Mouse (Mus musculus) stomach, embryonic 15.5 days (tissue): ENCODE data around the gene Mfsd9. TPM values are rescaled to one million over a fixed set of nuclear protein-coding genes. Genes with fewer than 3 reads are reported as not detected.
A peak's percentile ranks its signal among the peaks of the same experiment; 100 is the strongest.

Experiments used
- ATAC-seq: fragments of 200-750 bp; cut with Nextera tagmentation; 2 replicates; pipeline ENCODE4 v1.8.0; 2017; ENCODE audit warnings: low read depth, moderate number of reproducible peaks, moderate TSS enrichment; ENCODE audit not compliant: insufficient read depth, low FRiP score
- H3K27ac ChIP-seq: fragments of 300-500 bp; sonication (generic); 2 replicates; pipeline ENCODE4 v1.5.1; 2015; ENCODE audit warnings: mild to moderate bottlenecking, inconsistent platforms
- H3K27me3 ChIP-seq: fragments of 300-500 bp; sonication (generic); replicated peaks from 2 replicates; pipeline ENCODE4 v1.6.1; 2015; ENCODE audit warnings: inconsistent platforms
- H3K36me3 ChIP-seq: fragments of 300-500 bp; sonication (generic); 2 replicates; pipeline ENCODE4 v1.6.1; 2015; ENCODE audit warnings: inconsistent platforms
- H3K4me1 ChIP-seq: fragments of 300-500 bp; sonication (generic); 2 replicates; pipeline ENCODE4 v1.6.1; 2015; ENCODE audit warnings: inconsistent platforms
- H3K4me2 ChIP-seq: fragments of 300-500 bp; sonication (generic); 2 replicates; pipeline ENCODE4 v1.6.1; 2015; ENCODE audit warnings: mild to moderate bottlenecking, inconsistent platforms
- H3K4me3 ChIP-seq: fragments of 300-500 bp; sonication (generic); replicated peaks from 2 replicates; pipeline ENCODE4 v1.5.1; 2015; ENCODE audit warnings: inconsistent platforms
- H3K9ac ChIP-seq: fragments of 300-500 bp; sonication (generic); 2 replicates; pipeline ENCODE4 v1.6.1; 2015; ENCODE audit warnings: inconsistent platforms
- H3K9me3 ChIP-seq: fragments of 300-500 bp; sonication (generic); 2 replicates; pipeline ENCODE4 v1.6.1; 2016; ENCODE audit warnings: inconsistent platforms
- WGBS: fragments of 180-500 bp; shearing (Covaris S2); methylation state at CpG from one replicate; pipeline ENCODE4 v1.1.7; 2015; 5-methylcytosine and 5-hydroxymethylcytosine counted together
- polyA plus RNA-seq: library from polyadenylated mRNA; unstranded; fragments of >200 nt; fragmentation: Nextera tagmentation; extraction: Ambion mirVana; gene quantifications from 2 replicates; pipeline ENCODE4 v1.2.1, GENCODE M21; 2015

The Mfsd9 gene
- polyA plus RNA-seq, 1 experiment from 2014 or later, result 3.2 TPM

DNA sequence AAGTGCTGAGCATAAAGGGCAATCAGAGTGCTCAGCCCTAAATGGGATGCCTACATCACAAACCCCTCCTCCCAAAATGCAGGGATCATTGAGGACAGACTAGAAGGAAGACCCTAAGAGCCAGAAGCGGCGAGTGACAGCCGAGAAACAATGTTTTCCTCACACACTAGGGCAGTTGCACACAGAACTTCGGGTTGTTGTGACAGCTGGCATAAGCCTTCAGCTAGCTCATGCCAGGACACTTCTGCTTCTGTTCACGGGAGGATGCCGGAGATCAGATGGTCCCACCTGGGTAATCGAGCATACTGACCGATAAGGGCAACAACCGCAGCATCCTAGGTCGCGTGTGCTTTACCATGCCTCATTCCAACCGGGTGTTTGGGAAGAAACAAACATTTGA is 13.6 kb upstream of the Mfsd9 start:
- WGBS, result 93% methylated on average over 12 of the region's 12 CpGs
- H3K4me3 ChIP-seq, result no peak overlapping the region
- no peaks in the 10 kb centered on the region for H3K36me3 ChIP-seq
- no peak overlapping the region for H3K4me2 ChIP-seq
- H3K9me3 ChIP-seq, result no peaks in the 10 kb centered on the region
- H3K4me1 ChIP-seq, result no peaks in the 10 kb centered on the region
- no peak overlapping the region for H3K27ac ChIP-seq
- no peaks in the 10 kb centered on the region for H3K27me3 ChIP-seq
- no peak overlapping the region for H3K9ac ChIP-seq
- ATAC-seq, result no peak

DNA sequence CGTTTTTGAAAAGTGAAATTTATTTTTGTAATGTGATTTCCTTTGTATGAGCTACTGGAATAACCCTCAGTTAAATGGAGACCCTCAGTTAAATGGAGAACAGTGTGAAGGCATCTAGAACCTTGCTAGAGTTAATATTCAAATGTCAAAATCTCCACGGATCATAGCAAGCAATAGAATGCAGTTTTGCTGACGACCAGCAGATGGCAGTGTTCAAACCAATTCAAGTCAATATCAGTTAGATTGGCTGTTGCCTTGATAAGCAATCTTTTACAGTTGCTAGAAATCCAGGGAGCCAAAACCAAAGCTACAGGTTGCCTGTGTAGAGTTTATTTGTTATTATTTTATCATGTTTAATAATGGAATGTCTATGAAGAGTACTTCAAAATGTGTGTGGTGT is 12.3 kb upstream of the Mfsd9 start:
- Histone ChIP-seq H3K9me3 (no peaks in the 10 kb centered on the region), H3K4me2 (no peak overlapping the region), H3K4me1 (no peaks in the 10 kb centered on the region), H3K27ac (no peak overlapping the region), H3K4me3 (no peak overlapping the region), H3K9ac (no peak overlapping the region), H3K36me3 (no peaks in the 10 kb centered on the region), H3K27me3 (no peaks in the 10 kb centered on the region)
- 21% methylated on average over 3 of the region's 3 CpGs for WGBS
- no peak for ATAC-seq

DNA sequence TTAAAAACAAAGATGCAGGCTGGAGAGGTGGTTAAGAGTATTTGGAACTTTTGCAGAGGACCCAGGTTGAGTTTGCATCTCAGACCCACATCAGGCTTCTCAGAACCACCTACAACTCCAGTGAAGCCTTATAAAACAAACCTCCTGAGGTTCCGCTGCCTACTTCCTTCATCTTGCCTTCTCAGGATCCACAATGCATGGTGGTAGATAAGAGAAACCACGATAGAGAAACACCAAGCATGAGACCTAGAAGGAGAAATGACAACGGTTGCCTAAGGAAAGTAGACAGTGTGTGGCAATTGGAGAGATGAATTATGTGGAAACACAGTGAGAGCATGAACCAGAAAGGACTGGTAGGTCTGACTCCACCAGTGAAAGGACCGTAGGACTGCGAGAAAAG is 10.4 kb upstream of the Mfsd9 start:
- Histone ChIP-seq H3K9me3 (no peaks in the 10 kb centered on the region), H3K4me1 (no peaks in the 10 kb centered on the region), H3K36me3 (no peaks in the 10 kb centered on the region), H3K9ac (no peak overlapping the region), H3K4me3 (no peak overlapping the region), H3K4me2 (no peak overlapping the region), H3K27ac (no peak overlapping the region), H3K27me3 (no peaks in the 10 kb centered on the region)
- no peak for ATAC-seq
- 76% methylated on average over 5 of the region's 5 CpGs for WGBS

DNA sequence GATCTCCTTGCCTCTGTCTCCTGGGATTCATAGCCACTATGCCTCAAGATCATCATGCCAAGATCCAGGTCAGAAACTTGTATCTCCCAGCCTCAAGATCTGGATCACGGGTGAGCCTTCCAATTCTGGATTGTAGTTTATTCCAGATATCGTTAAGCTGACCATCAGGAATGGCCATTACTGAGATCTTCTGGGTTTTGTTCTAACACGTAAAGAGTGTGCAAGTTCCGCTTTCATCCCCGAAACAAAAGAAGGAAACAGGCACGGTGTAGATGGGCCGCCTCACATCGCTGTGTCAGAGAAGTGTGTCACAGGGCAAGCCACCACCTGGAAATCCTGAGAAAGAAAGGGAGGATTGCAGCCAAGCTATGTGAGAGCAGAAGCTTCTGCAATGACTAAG is 8.6 kb upstream of the Mfsd9 start:
- Histone ChIP-seq H3K36me3 (no peaks in the 10 kb centered on the region), H3K27me3 (no peaks in the 10 kb centered on the region), H3K27ac (no peak overlapping the region), H3K9me3 (no peaks in the 10 kb centered on the region), H3K9ac (no peak overlapping the region), H3K4me3 (no peak overlapping the region), H3K4me1 (no peaks in the 10 kb centered on the region), H3K4me2 (no peak overlapping the region)
- no peak for ATAC-seq
- WGBS, result 88% methylated on average over 8 of the region's 8 CpGs

DNA sequence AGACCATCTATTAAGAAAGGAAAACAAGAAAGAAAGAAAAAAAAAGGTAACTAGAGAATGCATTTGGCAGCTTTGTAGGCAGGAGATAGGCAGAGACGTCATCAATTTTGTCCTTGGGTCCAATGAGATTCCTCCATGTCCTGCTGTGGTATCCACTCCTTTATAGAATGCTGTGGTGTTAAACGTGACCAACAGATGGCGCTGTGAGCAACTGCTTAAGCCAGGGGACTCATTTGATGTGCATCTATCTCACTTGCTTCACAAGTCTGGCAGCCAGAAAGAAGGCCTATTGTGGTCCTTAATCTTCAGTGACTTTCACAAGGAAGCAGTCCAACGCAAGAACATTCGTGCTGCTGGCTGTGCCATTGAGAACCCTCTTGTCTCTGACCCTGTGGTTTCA is 6.9 kb upstream of the Mfsd9 start:
- Histone ChIP-seq H3K36me3 (no peaks in the 10 kb centered on the region), H3K4me2 (no peak overlapping the region), H3K9ac (no peak overlapping the region), H3K27ac (no peak overlapping the region), H3K4me3 (no peak overlapping the region), H3K9me3 (no peaks in the 10 kb centered on the region), H3K27me3 (no peaks in the 10 kb centered on the region), H3K4me1 (no peaks in the 10 kb centered on the region)
- no peak for ATAC-seq
- WGBS, result 16% methylated on average over 5 of the region's 5 CpGs

DNA sequence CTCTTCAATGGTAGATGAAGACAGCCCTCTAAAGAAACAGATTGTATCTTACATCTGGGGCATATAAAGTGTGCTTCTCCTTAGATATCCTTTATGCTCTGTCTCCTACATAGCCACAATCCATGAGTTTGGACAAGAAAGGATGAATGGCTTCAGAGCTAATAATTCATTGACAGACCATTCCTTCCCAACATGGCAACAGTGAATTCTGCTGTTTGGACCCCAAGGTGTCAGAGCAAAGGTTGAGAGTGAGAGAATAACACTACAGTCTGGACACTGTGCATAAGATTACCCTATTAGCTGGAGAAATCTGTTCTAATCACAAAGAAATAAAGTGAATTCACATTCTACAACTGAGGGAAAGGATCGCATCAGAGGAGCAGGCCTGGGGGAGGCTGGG is 5.0 kb upstream of the Mfsd9 start:
- H3K27ac ChIP-seq, result no peak overlapping the region
- ATAC-seq, result no peak
- H3K27me3 ChIP-seq, result no peaks in the 10 kb centered on the region
- no peak overlapping the region for H3K9ac ChIP-seq
- no peaks in the 10 kb centered on the region for H3K36me3 ChIP-seq
- no peak overlapping the region for H3K4me2 ChIP-seq
- 97% methylated on average over 1 of the region's 1 CpGs for WGBS
- H3K4me3 ChIP-seq, result no peak overlapping the region
- H3K4me1 ChIP-seq, result no peaks in the 10 kb centered on the region
- H3K9me3 ChIP-seq, result no peaks in the 10 kb centered on the region

DNA sequence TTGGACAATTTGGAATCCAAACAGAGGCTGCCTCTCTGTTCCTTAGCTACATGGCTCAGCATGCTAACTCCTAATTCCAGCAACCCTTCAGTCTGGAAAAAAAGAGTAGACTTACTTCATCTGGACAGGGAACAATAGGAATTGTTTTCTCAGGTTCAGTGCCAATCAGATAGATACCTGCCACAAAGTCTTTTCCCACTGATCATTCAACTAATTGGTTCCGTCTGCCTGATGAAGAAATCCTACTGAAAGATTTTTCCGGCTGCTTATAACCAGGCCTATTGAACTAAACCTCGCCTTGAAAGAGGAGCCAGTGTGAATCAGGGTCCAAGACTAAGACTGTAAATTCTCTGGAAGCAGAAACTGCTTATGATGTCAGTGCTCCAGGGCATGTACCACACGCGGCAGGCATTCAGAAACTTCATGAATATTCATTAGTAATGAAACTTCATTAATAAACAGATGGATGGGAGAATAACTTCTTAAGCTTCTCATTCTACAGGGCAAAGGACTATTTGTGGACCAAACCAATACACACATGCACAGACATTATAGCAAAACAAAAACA is 737 bp downstream of the Mfsd9 start:
- Histone ChIP-seq H3K9ac (no peak overlapping the region; the same call in 1 of the 2 replicates), H3K27me3 (no peaks in the 10 kb centered on the region), H3K36me3 (no peaks in the 10 kb centered on the region), H3K4me3 (peak overlapping the region; percentile 74), H3K27ac (no peak overlapping the region), H3K4me1 (no peaks in the 10 kb centered on the region), H3K9me3 (no peaks in the 10 kb centered on the region), H3K4me2 (peak overlapping the region; percentile 77)
- ATAC-seq, result no peak
- 47% methylated on average over 5 of the region's 5 CpGs for WGBS

DNA sequence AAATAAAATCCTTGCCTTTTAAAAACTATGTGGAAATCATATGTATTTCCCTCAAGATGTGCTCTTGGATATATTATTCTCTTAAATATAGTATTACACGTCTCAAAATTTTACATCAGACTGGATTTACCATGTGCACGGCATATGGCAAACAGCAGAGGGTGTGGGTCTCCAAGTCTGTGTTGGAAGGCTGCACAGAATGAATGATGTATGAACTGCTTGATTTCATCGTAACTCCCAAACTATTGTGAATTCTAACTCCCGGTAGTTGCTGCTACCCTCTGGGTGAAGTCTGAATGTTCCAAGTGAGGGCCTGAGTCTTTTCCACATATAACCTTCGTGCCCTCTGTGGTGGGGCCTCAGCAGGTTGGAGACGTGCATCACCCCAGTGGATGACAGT is 1.5 kb downstream of the Mfsd9 start:
- Histone ChIP-seq H3K4me1 (no peaks in the 10 kb centered on the region), H3K4me2 (no peak overlapping the region), H3K9ac (no peak overlapping the region), H3K9me3 (no peaks in the 10 kb centered on the region), H3K27me3 (no peaks in the 10 kb centered on the region), H3K36me3 (no peaks in the 10 kb centered on the region), H3K4me3 (no peak overlapping the region), H3K27ac (no peak overlapping the region)
- ATAC-seq, result no peak
- WGBS, result 79% methylated on average over 6 of the region's 6 CpGs

DNA sequence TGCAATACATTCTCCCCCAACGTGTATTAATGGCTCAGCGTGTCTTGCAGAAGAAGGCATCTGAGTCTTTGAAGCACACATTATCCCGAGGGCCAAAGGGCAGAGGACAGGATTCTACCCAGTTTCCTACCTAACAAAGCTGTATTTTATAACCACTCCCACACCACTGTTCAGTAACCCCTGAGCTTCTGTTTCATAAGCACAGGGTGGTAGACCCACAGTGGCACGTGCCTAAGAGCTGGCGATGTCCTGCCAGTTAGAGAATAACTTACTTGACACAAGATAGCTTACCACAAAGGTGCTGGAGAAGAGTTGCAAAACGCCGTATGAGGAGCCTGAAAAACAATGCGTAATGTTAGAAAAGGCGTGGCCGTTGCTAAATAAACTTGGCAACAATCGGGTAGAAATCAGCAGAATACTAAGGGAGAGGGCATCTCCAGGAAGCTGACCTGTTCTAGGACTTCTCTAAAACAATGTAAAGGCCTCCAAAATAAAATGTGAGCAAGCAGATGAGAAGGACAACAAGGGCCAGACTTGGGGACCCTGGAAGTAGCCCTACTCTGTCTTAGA is 4.5 kb downstream of the Mfsd9 start:
- no peaks in the 10 kb centered on the region for H3K4me1 ChIP-seq
- H3K9me3 ChIP-seq, result no peaks in the 10 kb centered on the region
- ATAC-seq, result no peak
- no peaks in the 10 kb centered on the region for H3K27me3 ChIP-seq
- no peak overlapping the region for H3K9ac ChIP-seq
- H3K4me3 ChIP-seq, result no peak overlapping the region
- peaks cover 4% of the 10 kb centered on the region; the same call in 1 of the 2 replicates for H3K36me3 ChIP-seq
- H3K27ac ChIP-seq, result no peak overlapping the region
- H3K4me2 ChIP-seq, result no peak overlapping the region
- WGBS, result 74% methylated on average over 11 of the region's 11 CpGs

DNA sequence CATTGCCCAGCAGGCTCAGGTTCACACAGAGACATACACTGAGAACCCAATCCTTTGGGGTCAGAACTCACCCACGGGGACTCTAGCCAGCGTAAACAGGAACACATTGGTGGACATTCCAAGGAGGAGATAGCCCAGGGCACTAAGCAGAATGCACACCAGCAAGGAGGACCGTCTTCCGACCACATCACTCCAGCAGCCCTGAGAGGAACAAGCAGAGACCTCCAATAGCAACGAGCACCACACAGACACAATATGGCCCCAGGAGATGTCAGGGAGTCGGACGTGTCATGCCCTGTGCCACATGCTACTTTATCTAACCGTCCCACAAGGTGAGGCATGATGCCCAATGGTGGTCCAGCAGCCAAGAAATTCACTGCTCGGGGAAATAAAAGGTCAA is 6.2 kb downstream of the Mfsd9 start:
- Histone ChIP-seq H3K27me3 (no peaks in the 10 kb centered on the region), H3K4me1 (no peaks in the 10 kb centered on the region), H3K27ac (no peak overlapping the region), H3K9ac (no peak overlapping the region), H3K4me2 (no peak overlapping the region), H3K36me3 (peaks cover 8% of the 10 kb centered on the region; the same call in 1 of the 2 replicates), H3K9me3 (no peaks in the 10 kb centered on the region), H3K4me3 (no peak overlapping the region)
- ATAC-seq, result no peak
- WGBS, result 89% methylated on average over 9 of the region's 9 CpGs

DNA sequence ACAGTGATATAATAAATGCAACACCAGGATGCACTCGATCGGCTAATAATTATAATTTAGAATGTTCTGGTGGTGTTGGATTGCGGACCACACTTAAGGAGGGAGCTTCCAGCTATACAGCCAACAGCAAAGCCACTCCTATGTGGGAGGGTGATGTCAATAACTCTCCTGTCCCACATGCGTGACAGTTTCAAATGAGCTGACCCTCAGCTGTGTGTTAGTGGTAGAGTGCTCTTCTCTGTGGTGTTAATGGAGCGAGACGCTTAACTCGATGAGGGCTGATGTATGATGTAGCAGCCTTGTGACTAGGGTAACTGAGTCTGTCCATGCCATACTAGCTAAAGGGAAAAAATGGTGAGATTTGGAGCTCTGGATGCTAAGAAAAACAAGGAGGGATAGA is 7.0 kb downstream of the Mfsd9 start:
- Histone ChIP-seq H3K4me1 (no peaks in the 10 kb centered on the region), H3K9ac (no peak overlapping the region), H3K27ac (no peak overlapping the region), H3K4me2 (no peak overlapping the region), H3K4me3 (no peak overlapping the region), H3K36me3 (peaks cover 17% of the 10 kb centered on the region; the same call in 1 of the 2 replicates), H3K9me3 (no peaks in the 10 kb centered on the region), H3K27me3 (no peaks in the 10 kb centered on the region)
- 93% methylated on average over 7 of the region's 7 CpGs for WGBS
- no peak for ATAC-seq

DNA sequence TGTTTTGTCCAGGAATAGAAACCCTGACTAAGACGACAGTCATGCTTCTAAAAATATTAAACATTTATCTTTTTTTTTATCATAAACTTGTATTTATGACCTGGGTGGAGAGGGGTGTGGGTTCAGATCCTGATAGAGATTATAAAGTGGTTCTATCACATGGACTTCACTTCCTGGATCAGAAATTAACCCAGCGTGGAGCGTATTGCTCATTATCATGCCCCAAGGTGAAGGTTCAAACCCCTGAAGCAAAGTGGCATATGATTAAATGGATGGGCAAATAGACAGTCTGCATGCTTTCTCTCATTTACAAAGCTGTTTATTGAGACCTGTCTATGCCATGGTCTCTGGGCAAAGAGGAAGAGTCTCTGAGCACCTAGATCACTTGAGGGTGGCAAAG is 13.7 kb downstream of the Mfsd9 start:
- Histone ChIP-seq H3K4me2 (no peak overlapping the region), H3K4me1 (no peaks in the 10 kb centered on the region), H3K27ac (no peak overlapping the region), H3K4me3 (no peak overlapping the region), H3K9me3 (no peaks in the 10 kb centered on the region), H3K36me3 (peaks cover 17% of the 10 kb centered on the region; the same call in 1 of the 2 replicates), H3K9ac (no peak overlapping the region), H3K27me3 (no peaks in the 10 kb centered on the region)
- ATAC-seq, result no peak
- WGBS, result 76% methylated on average over 3 of the region's 3 CpGs

DNA sequence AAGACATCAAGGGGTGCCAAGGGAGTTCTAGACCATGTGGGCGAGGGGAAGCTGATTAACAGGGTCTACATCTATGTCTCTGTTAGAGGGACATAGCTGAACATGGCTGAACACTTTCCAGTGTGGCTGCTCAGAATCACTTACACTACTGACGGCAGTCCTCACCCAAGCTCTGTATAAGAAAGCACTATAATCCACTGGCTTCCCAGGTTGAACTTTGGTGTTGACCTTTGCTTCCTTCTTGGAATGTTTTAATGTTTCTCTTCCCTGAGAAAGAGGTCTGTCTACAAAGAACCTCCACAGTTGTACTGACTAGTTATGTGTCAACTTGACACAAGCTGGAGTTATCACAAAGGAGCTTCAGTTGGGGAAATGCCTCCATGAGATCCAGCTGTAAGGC is 14.4 kb downstream of the Mfsd9 start:
- Histone ChIP-seq H3K27ac (no peak overlapping the region), H3K9me3 (no peaks in the 10 kb centered on the region), H3K27me3 (no peaks in the 10 kb centered on the region), H3K9ac (no peak overlapping the region), H3K4me1 (no peaks in the 10 kb centered on the region), H3K4me2 (no peak overlapping the region), H3K4me3 (no peak overlapping the region), H3K36me3 (peaks cover 14% of the 10 kb centered on the region; the same call in 1 of the 2 replicates)
- no peak for ATAC-seq
- 56% methylated on average over 2 of the region's 2 CpGs for WGBS
